Mouse (Mus musculus) heart, postnatal 36 days (tissue): ENCODE results near the gene Gm4141. TPM values are rescaled to one million over a fixed set of nuclear protein-coding genes. Genes with fewer than 3 reads are reported as not detected.
"Not testable (repeated sequence)": the region's sequence is repeated elsewhere in the genome, so short reads cannot be mapped to it uniquely, and the experiment has no call there.

Experiments used
- DNase-seq, 2 experiments: peaks; one replicate each; pipeline ENCODE4 v3.0.0; 2021 to 2022
- intact Hi-C: fragments of 180-260 bp; cut with DNase I; formaldehyde crosslinking; loops from one replicate; pipeline ENCODE4 v1.15.1; 2025
- total RNA-seq, 2 experiments: library from RNA; stranded (reverse); gene quantifications; 2 replicates each; pipeline ENCODE4 v1.2.3; 2021

The Gm4141 gene
- total RNA-seq: not detected

DNA sequence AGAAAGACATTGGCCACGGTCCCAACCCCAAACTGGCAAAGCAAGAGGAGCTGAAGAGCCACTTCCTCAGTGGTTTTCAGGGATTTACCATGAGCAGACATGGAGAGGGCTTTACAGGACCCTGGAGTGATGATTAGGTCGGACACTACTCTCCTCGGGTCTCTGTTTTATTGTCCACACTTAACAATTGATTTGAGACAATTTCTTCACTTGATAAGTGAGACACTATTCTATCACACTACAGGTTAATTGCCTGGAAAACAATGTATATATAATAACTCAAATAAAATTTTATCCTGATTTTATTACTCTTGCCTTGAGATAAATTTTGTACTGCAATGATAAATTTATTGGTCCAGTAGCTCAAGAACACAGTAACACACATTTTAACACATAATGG, at the start of gene Gm4141:
Gene Gm4141 (minus strand): TSS at position 101 of the 400 bp plus-strand sequence.
- DNase-seq, intact Hi-C loops: not testable (repeated sequence)

DNA sequence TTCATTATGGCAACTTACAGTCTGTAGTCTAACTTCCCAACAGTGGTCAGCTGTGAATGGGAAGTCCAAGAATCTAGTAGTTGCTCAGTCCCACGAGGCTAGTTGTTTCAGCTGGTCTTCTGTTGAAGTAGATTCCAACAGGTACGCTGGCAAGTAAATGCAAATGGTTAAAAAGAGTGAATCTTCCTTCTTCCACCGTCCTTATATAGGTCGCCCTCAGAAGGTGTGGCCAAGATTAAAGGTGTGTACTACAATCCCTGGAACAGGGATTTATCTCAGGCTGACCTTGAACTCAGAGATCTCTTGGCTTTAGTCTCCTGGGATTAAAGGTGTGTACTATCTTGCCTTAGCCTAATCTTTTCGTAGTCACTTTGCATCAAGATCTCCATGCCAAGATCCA, 22.9 kb upstream of the Gm4141 start, which contains the start of gene Gm4513:
Gene Gm4513 (minus strand): TSS at position 101 of the 400 bp plus-strand sequence.
- intact Hi-C loops, DNase-seq: not testable (repeated sequence)

DNA sequence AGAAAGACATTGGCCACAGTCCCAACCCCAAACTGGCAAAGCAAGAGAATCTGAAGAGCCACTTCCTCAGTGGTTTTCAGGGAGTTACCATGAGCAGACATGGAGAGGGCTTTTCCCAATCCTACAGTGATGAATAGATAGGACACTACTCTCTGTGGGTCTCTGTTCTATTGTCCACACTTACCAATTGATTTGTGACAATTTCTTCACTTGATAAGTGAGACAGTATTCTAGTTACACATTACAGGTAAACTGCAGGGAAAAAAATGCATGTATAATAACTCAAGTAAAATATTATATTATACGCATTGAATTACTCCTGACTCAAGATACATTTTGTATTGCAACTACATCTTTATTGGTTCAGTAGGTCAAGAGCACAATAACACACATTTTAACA, 30.4 kb downstream of the Gm4141 start, which contains the start of gene Gm5726:
Gene Gm5726 (minus strand): TSS at position 101 of the 400 bp plus-strand sequence.
- DNase-seq, intact Hi-C loops: not testable (repeated sequence)

DNA sequence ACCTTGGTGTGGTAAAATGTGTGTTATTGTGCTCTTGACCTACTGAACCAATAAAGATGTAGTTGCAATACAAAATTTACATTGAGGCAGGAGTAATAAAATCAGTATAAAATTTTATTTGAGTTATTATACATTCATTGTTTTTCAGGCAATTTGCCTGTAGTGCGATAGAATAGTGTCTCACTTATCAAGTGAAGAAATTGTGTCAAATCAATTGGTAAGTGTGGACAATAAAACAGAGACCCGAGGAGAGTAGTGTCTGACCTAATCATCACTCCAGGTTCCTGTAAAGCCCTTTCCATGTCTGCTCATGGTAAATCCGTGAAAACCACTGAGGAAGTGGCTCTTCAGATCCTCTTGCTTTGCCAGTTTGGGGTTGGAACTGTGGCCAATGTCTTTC, 42.5 kb downstream of the Gm4141 start, which contains the start of gene Vmn1r104:
Gene Vmn1r104 (plus strand): TSS at position 301 of the 400 bp plus-strand sequence.
- DNase-seq, intact Hi-C loops: not testable (repeated sequence)

Other genes starting within 250 kb of the Gm4141 start
- not detected for gene Gm4133, start 242.2 kb downstream of the Gm4141 start, total RNA-seq
- not detected for gene Gm5728, start 200.8 kb downstream of the Gm4141 start, total RNA-seq
- gene Vmn1r100, start 158.3 kb downstream of the Gm4141 start, total RNA-seq: not detected
- gene Vmn1r101, start 133.6 kb downstream of the Gm4141 start, total RNA-seq: not detected
- not detected for gene Gm10670, start 101.3 kb downstream of the Gm4141 start, total RNA-seq
- gene Vmn1r103, start 65.7 kb downstream of the Gm4141 start, total RNA-seq: not detected
- gene Vmn1r104, start 42.4 kb downstream of the Gm4141 start, total RNA-seq: not detected
- not detected for gene Gm5726, start 30.5 kb downstream of the Gm4141 start, total RNA-seq
- gene Gm4513, start 22.8 kb upstream of the Gm4141 start, total RNA-seq: not detected
- gene Vmn1r107, start 92.7 kb upstream of the Gm4141 start, total RNA-seq: not detected
- gene Vmn1r111, start 127.0 kb upstream of the Gm4141 start, total RNA-seq: not detected
- gene Gm10668, start 154.4 kb upstream of the Gm4141 start, total RNA-seq: not detected
- not detected for gene Vmn1r112, start 194.9 kb upstream of the Gm4141 start, total RNA-seq
- not detected for gene Vmn1r113, start 211.0 kb upstream of the Gm4141 start, total RNA-seq
- gene Vmn1r114, start 235.9 kb upstream of the Gm4141 start, total RNA-seq: not detected